Mouse (Mus musculus) lung, adult 2 months (tissue): Measurements from ENCODE around the gene Mpnd.

Source experiments
- CTCF ChIP-seq: fragments of 200-500 bp; IDR thresholded peaks from 2 replicates; pipeline ENCODE4 v1.5.1; 2011; ENCODE audit warnings: mild to moderate bottlenecking, low read length, control low read depth; ENCODE audit not compliant: insufficient read depth
- POLR2A ChIP-seq: fragments of 200-500 bp; IDR thresholded peaks from 2 replicates; pipeline ENCODE4 v1.6.1; 2011; ENCODE audit warnings: low read depth, mild to moderate bottlenecking, control low read depth, low read length, borderline replicate concordance; ENCODE audit errors: extremely low read depth

DNA sequence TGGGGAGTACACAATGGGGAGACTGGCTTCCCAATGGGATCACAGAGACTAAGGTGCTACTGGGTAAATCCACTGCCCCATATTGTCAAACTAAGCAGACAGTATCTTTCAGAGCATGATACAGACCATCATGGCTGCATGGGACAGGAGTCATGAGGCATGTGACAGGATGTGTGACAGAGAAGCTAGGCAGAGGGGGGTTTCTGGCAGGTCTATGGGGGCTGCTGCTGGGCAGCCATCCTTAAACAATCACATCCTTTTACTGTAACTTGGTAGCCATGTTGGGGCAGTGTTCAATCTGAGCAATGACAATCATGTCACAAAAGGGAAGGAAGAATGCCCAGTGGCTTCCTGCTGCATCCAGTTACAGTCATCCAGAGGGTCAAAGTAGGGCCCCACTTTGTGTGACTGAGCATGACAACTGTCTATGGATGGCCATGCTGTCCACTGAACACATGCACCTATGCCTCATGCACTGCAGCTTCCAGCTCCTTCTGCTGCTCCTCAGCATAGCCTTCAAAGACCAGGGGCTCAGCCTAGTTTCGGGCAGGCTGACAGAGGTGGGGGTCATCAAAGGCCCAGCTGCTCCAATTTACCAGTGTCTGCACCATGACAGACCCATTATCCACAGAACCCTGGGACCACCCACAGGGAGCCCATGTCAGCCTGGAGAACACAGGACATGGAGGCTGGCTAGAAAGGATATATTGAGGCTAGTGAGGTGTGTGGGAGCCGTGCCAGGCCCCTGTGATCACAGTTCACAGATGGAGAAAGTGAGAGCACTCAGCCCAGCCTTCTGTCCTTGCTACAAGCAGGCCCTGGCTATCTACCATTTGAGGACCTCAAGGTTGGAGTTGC, 16.8 kb downstream of the Mpnd start:
- TF ChIP-seq POLR2A (no peak), CTCF (no peak)
